Mouse (Mus musculus) CH12.LX (cell line): ENCODE measurements around the gene Vegfb. TPM values are rescaled to one million over a fixed set of nuclear protein-coding genes. Genes with fewer than 3 reads are reported as not detected.

ENCODE experiments used
- DNase-seq: peaks from one replicate; pipeline ENCODE4 v3.0.0-alpha.2; 2013; ENCODE audit errors: extremely low read depth
- H3K27ac ChIP-seq: 2 replicates; pipeline ENCODE4 v1.5.1; 2012; ENCODE audit warnings: low read depth, mild to moderate bottlenecking, control low read depth, moderate library complexity; ENCODE audit not compliant: insufficient read depth
- H3K27me3 ChIP-seq: replicated peaks from 2 replicates; pipeline ENCODE3; 2012; ENCODE audit warnings: inconsistent platforms
- H3K36me3 ChIP-seq, 2 experiments: replicated peaks in 1 of 2; 2 replicates each; pipeline versions ENCODE3 to v1.6.1; 2012; ENCODE audit warnings: inconsistent platforms in 1 of 2, low read length in 1 of 2, mild to moderate bottlenecking in 1 of 2, mixed read lengths in 1 of 2, moderate library complexity in 1 of 2; ENCODE audit not compliant: control insufficient read depth in 1 of 2, insufficient read depth in 1 of 2
- H3K4me1 ChIP-seq, 2 experiments: 2 replicates each; pipeline ENCODE4 v1.6.1; 2012; ENCODE audit warnings: inconsistent platforms in 1 of 2, moderate library complexity in 1 of 2; ENCODE audit not compliant: insufficient read depth in 2 of 2, control insufficient read depth in 1 of 2
- H3K4me2 ChIP-seq: 2 replicates; pipeline ENCODE4 v1.6.1; 2012; ENCODE audit warnings: low read depth, mild to moderate bottlenecking, control low read depth; ENCODE audit not compliant: poor library complexity, insufficient read depth, severe bottlenecking
- H3K4me3 ChIP-seq, 3 experiments: fragments of 150-350 bp in 1 of 3; sonication (generic) in 1 of 3; replicated peaks in 1 of 3; 2 replicates each; pipeline versions ENCODE3 to v1.5.1; 2011 to 2012; ENCODE audit warnings: low read depth in 2 of 3, low read length in 2 of 3, mild to moderate bottlenecking in 2 of 3, moderate library complexity in 2 of 3, control low read depth in 1 of 3, improper control_type of control experiment in 1 of 3, inconsistent platforms in 1 of 3, mixed read lengths in 1 of 3; ENCODE audit not compliant: poor library complexity in 1 of 3
- H3K79me2 ChIP-seq: replicated peaks from 2 replicates; pipeline ENCODE4 v1.6.1; 2012; ENCODE audit warnings: mild to moderate bottlenecking, moderate library complexity; ENCODE audit not compliant: control insufficient read depth, poor library complexity, insufficient read depth, severe bottlenecking; ENCODE audit errors: extremely low read depth
- H3K9ac ChIP-seq: 2 replicates; pipeline ENCODE4 v1.6.1; 2012; ENCODE audit warnings: low read depth, mild to moderate bottlenecking, control low read depth, moderate library complexity; ENCODE audit not compliant: insufficient read depth
- H3K9me3 ChIP-seq: replicated peaks from 2 replicates; pipeline ENCODE3; 2012; ENCODE audit warnings: low read length, inconsistent platforms, mixed read lengths
- BHLHE40 ChIP-seq: IDR thresholded peaks from 2 replicates; pipeline ENCODE4 v1.6.1; 2011; ENCODE audit warnings: mild to moderate bottlenecking, low read depth, low read length, improper control_type of control experiment
- CHD1 ChIP-seq: IDR thresholded peaks from 2 replicates; pipeline ENCODE4 v1.6.1; 2012; ENCODE audit warnings: low read depth, low read length, improper control_type of control experiment, inconsistent platforms
- CHD2 ChIP-seq: IDR thresholded peaks from 2 replicates; pipeline ENCODE4 v1.6.1; 2011; ENCODE audit warnings: low read length, improper control_type of control experiment
- CTCF ChIP-seq, 2 experiments: IDR thresholded peaks in 1 of 2; conservative IDR thresholded peaks in 1 of 2; 2 replicates each; pipeline ENCODE4 v1.5.1; 2011 to 2012; ENCODE audit warnings: low read depth in 2 of 2, low read length in 2 of 2, improper control_type of control experiment in 1 of 2, inconsistent platforms in 1 of 2, mild to moderate bottlenecking in 1 of 2, moderate library complexity in 1 of 2
- E2F4 ChIP-seq: IDR thresholded peaks from 2 replicates; pipeline ENCODE4 v1.6.1; 2011; ENCODE audit warnings: low read depth, low read length, improper control_type of control experiment; ENCODE audit not compliant: insufficient replicate concordance
- ELF1 ChIP-seq: IDR thresholded peaks from 2 replicates; pipeline ENCODE4 v1.6.1; 2014; ENCODE audit warnings: low read depth, mild to moderate bottlenecking, inconsistent platforms, low read length, improper control_type of control experiment
- EP300 ChIP-seq: IDR thresholded peaks from 2 replicates; pipeline ENCODE4 v1.6.1; 2011; ENCODE audit warnings: low read length, improper control_type of control experiment
- ETS1 ChIP-seq: conservative IDR thresholded peaks from 2 replicates; pipeline ENCODE4 v1.6.1; 2012; ENCODE audit warnings: low read depth, mild to moderate bottlenecking, inconsistent platforms, low read length, improper control_type of control experiment, moderate library complexity
- GABPA ChIP-seq: IDR thresholded peaks from 2 replicates; pipeline ENCODE4 v1.6.1; 2012; ENCODE audit warnings: low read depth, low read length, improper control_type of control experiment, inconsistent platforms; ENCODE audit not compliant: insufficient replicate concordance
- HCFC1 ChIP-seq: IDR thresholded peaks from 2 replicates; pipeline ENCODE4 v1.6.1; 2012; ENCODE audit warnings: low read depth, mild to moderate bottlenecking, inconsistent platforms, low read length, improper control_type of control experiment
- IRF4 ChIP-seq: IDR thresholded peaks from 2 replicates; pipeline ENCODE4 v1.6.1; 2014; ENCODE audit warnings: low read depth, mild to moderate bottlenecking, inconsistent platforms, low read length, improper control_type of control experiment
- JUN ChIP-seq: IDR thresholded peaks from 2 replicates; pipeline ENCODE4 v1.6.1; 2011; ENCODE audit warnings: low read depth, mild to moderate bottlenecking, low read length, improper control_type of control experiment, moderate library complexity; ENCODE audit not compliant: insufficient read depth
- JUND ChIP-seq: conservative IDR thresholded peaks from 2 replicates; pipeline ENCODE4 v1.6.1; 2011; ENCODE audit warnings: low read depth, low read length, improper control_type of control experiment
- KAT2A ChIP-seq: IDR thresholded peaks from 2 replicates; pipeline ENCODE4 v1.6.1; 2012; ENCODE audit warnings: low read length, improper control_type of control experiment, inconsistent platforms; ENCODE audit not compliant: insufficient replicate concordance
- MAFK ChIP-seq: IDR thresholded peaks from 2 replicates; pipeline ENCODE4 v1.6.1; 2011; ENCODE audit warnings: low read length, improper control_type of control experiment; ENCODE audit not compliant: insufficient replicate concordance
- MAX ChIP-seq: IDR thresholded peaks from 2 replicates; pipeline ENCODE4 v1.6.1; 2011; ENCODE audit warnings: low read length, improper control_type of control experiment
- MAZ ChIP-seq: IDR thresholded peaks from 2 replicates; pipeline ENCODE4 v1.6.1; 2012; ENCODE audit warnings: low read depth, mild to moderate bottlenecking, inconsistent platforms, low read length, improper control_type of control experiment, moderate library complexity
- MEF2A ChIP-seq: IDR thresholded peaks from 2 replicates; pipeline ENCODE4 v1.6.1; 2014; ENCODE audit warnings: low read depth, mild to moderate bottlenecking, inconsistent platforms, low read length, improper control_type of control experiment, borderline replicate concordance
- MXI1 ChIP-seq: IDR thresholded peaks from 2 replicates; pipeline ENCODE4 v1.6.1; 2011; ENCODE audit warnings: mild to moderate bottlenecking, low read depth, low read length, improper control_type of control experiment
- MYC ChIP-seq: IDR thresholded peaks from 2 replicates; pipeline ENCODE4 v1.6.1; 2011; ENCODE audit warnings: low read depth, mild to moderate bottlenecking, improper control_type of control experiment, low read length
- NELFE ChIP-seq: IDR thresholded peaks from 2 replicates; pipeline ENCODE4 v1.6.1; 2011; ENCODE audit warnings: low read depth, low read length, improper control_type of control experiment
- NRF1 ChIP-seq: IDR thresholded peaks from 2 replicates; pipeline ENCODE4 v1.6.1; 2014; ENCODE audit warnings: low read depth, mild to moderate bottlenecking, inconsistent platforms, low read length, improper control_type of control experiment, moderate library complexity
- PAX5 ChIP-seq: IDR thresholded peaks from 2 replicates; pipeline ENCODE4 v1.6.1; 2012; ENCODE audit warnings: low read length, inconsistent platforms, mixed read lengths
- POLR2A ChIP-seq: IDR thresholded peaks from 2 replicates; pipeline ENCODE4 v1.6.1; 2011; ENCODE audit warnings: low read depth, mild to moderate bottlenecking, improper control_type of control experiment, low read length
- POLR2AphosphoS2 ChIP-seq: IDR thresholded peaks from 2 replicates; pipeline ENCODE4 v1.6.1; 2011; ENCODE audit warnings: low read depth, low read length, improper control_type of control experiment
- RAD21 ChIP-seq: IDR thresholded peaks from 2 replicates; pipeline ENCODE4 v1.6.1; 2011; ENCODE audit warnings: low read depth, mild to moderate bottlenecking, low read length, improper control_type of control experiment, moderate library complexity
- RCOR1 ChIP-seq: conservative IDR thresholded peaks from 2 replicates; pipeline ENCODE4 v1.6.1; 2012; ENCODE audit warnings: low read depth, mild to moderate bottlenecking, inconsistent platforms, low read length, improper control_type of control experiment
- SIN3A ChIP-seq: IDR thresholded peaks from 2 replicates; pipeline ENCODE4 v1.6.1; 2012; ENCODE audit warnings: low read length, improper control_type of control experiment, inconsistent platforms
- SMC3 ChIP-seq: IDR thresholded peaks from 2 replicates; pipeline ENCODE4 v1.6.1; 2011; ENCODE audit warnings: low read depth, low read length, improper control_type of control experiment
- TBP ChIP-seq: conservative IDR thresholded peaks from 2 replicates; pipeline ENCODE4 v1.6.1; 2011; ENCODE audit warnings: low read depth, low read length, improper control_type of control experiment
- TCF12 ChIP-seq: IDR thresholded peaks from 2 replicates; pipeline ENCODE4 v1.6.1; 2014; ENCODE audit warnings: low read depth, mild to moderate bottlenecking, inconsistent platforms, low read length, improper control_type of control experiment
- UBTF ChIP-seq: IDR thresholded peaks from 2 replicates; pipeline ENCODE4 v1.6.1; 2012; ENCODE audit warnings: low read depth, mild to moderate bottlenecking, inconsistent platforms, low read length, improper control_type of control experiment, moderate library complexity
- USF1 ChIP-seq: IDR thresholded peaks from 2 replicates; pipeline ENCODE4 v1.6.1; 2014; ENCODE audit warnings: low read depth, mild to moderate bottlenecking, inconsistent platforms, low read length, improper control_type of control experiment
- USF2 ChIP-seq: conservative IDR thresholded peaks from 2 replicates; pipeline ENCODE4 v1.6.1; 2011; ENCODE audit warnings: low read depth, low read length, improper control_type of control experiment
- ZC3H11A ChIP-seq: IDR thresholded peaks from 2 replicates; pipeline ENCODE4 v1.6.1; 2012; ENCODE audit warnings: low read depth, mild to moderate bottlenecking, inconsistent platforms, low read length, improper control_type of control experiment
- ZKSCAN1 ChIP-seq: IDR thresholded peaks from 2 replicates; pipeline ENCODE4 v1.6.1; 2012; ENCODE audit warnings: low read depth, inconsistent platforms, low read length, improper control_type of control experiment, borderline replicate concordance
- ZMIZ1 ChIP-seq: IDR thresholded peaks from 2 replicates; pipeline ENCODE4 v1.6.1; 2012; ENCODE audit warnings: low read depth, mild to moderate bottlenecking, inconsistent platforms, low read length, improper control_type of control experiment
- ZNF384 ChIP-seq: IDR thresholded peaks from 2 replicates; pipeline ENCODE4 v1.6.1; 2012; ENCODE audit warnings: low read depth, low read length, improper control_type of control experiment, inconsistent platforms
- dilution Hi-C: fragments of 300-500 bp; cut with MboI; formaldehyde crosslinking; loops from 2 replicates; pipeline ENCODE4 v1.14.3; 2020; ENCODE audit warnings: low sequenced_read_pairs; ENCODE audit not compliant: extremely low pct_unique_long_range_greater_than_20kb, extremely low pct_ligation_motif_present
- in situ Hi-C: fragments of 300-500 bp; cut with MboI; formaldehyde crosslinking; loops from 3 replicates; pipeline ENCODE4 v1.14.3; 2019; ENCODE audit warnings: low sequenced_read_pairs, low pct_ligation_motif_present, low pct_unique_long_range_greater_than_20kb, mixed read lengths
- polyA plus RNA-seq: library from polyadenylated mRNA; unstranded; fragments of >175 nt; gene quantifications from 2 replicates; pipeline ENCODE4 v1.2.1, GENCODE M21; 2012; ENCODE audit warnings: low read depth; ENCODE audit not compliant: insufficient read length
- total RNA-seq, 2 experiments: library from RNA; depleted of rRNA; stranded (reverse); fragments of 300-350 nt in 1 of 2; fragments of >200 nt in 1 of 2; gene quantifications; 2 replicates each; pipeline ENCODE4 v1.2.3; 2012 to 2014

Vegfb gene
- 12.9 and 13.2 TPM in 2 replicates for total RNA-seq (2012; rRNA removed)
- total RNA-seq (2014; rRNA removed), result 3.2 and 3.5 TPM in 2 replicates
- polyA plus RNA-seq, result 28.4 and 35.1 TPM in 2 replicates

- Histone ChIP-seq H3K4me3 (peak within 1 kb of the TSS; percentile 73 to 81 (median 76)), H3K4me1 (peaks cover 6 to 24% of the 10 kb centered on the region in 2 experiments), H3K4me2 (peak within 1 kb of the TSS; percentile 53), H3K36me3 (peaks cover 13 to 44% of the 10 kb centered on the region in 2 experiments), H3K27ac (no peak within 1 kb of the TSS; the same call in 1 of the 2 replicates), H3K79me2 (no peaks in the 10 kb centered on the region), H3K9me3 (no peaks in the 10 kb centered on the region), H3K9ac (peak within 1 kb of the TSS; percentile 64), H3K27me3 (no peaks in the 10 kb centered on the region)
- no peak for DNase-seq
- dilution Hi-C loops (no loop called here), in situ Hi-C loops (no loop called here)
- no peak for TF ChIP-seq CHD1
- no peak for TF ChIP-seq HCFC1
- no peak for TF ChIP-seq PAX5
- TF ChIP-seq SMC3, result no peak
- no peak for TF ChIP-seq TBP
- 0 out of 2 replicates have a peak, but pooled peaks have one; percentile 31 for TF ChIP-seq POLR2AphosphoS2
- no peak for TF ChIP-seq JUND
- no peak for TF ChIP-seq EP300
- TF ChIP-seq NELFE, result peak; percentile 34; the same call in 1 of the 2 replicates
- peak; percentile 39; the same call in 1 of the 2 replicates for TF ChIP-seq MXI1
- 0 out of 2 replicates have a peak, but pooled peaks have one; percentile 52 for TF ChIP-seq UBTF
- TF ChIP-seq IRF4, result no peak; the same call in 1 of the 2 replicates
- no peak for TF ChIP-seq MEF2A
- no peak for TF ChIP-seq E2F4
- no peak for TF ChIP-seq ZNF384
- peak; percentile 56; the same call in 1 of the 2 replicates for TF ChIP-seq ELF1
- TF ChIP-seq ZC3H11A, result no peak
- no peak for TF ChIP-seq ZKSCAN1
- peak; percentile 58 for TF ChIP-seq USF1
- no peak for TF ChIP-seq USF2
- no peak for TF ChIP-seq ZMIZ1
- TF ChIP-seq BHLHE40, result peak; percentile 39; the same call in 1 of the 2 replicates
- peak; percentile 32; the same call in 1 of the 2 replicates for TF ChIP-seq TCF12
- no peak for TF ChIP-seq JUN
- TF ChIP-seq MAFK, result no peak
- no peak for TF ChIP-seq NRF1
- TF ChIP-seq CTCF (conservative IDR thresholded peaks at IDR 0.05 in 1 of 2, IDR thresholded peaks at IDR 0.05 in 1 of 2; ENCODE audit: low read depth in 2 of 2, low read length in 2 of 2), result no peak
- peak; percentile 56 for TF ChIP-seq SIN3A
- no peak for TF ChIP-seq RAD21
- no peak for TF ChIP-seq CHD2
- no peak for TF ChIP-seq RCOR1
- no peak for TF ChIP-seq MYC
- TF ChIP-seq GABPA, result no peak
- peak; percentile 40; the same call in 1 of the 2 replicates for TF ChIP-seq POLR2A
- 0 out of 2 replicates have a peak, but pooled peaks have one; percentile 7 for TF ChIP-seq MAZ
- TF ChIP-seq ETS1, result no peak
- TF ChIP-seq KAT2A, result no peak
- no peak for TF ChIP-seq MAX
These were observed at the start of gene Vegfb for GRCm38 (mm10) chr19:6987061-6987903. TSS of gene Vegfb (minus strand) at chr19:6987651.
